Mouse (Mus musculus) right cerebral cortex, adult 2 months (tissue): Measurements from ENCODE around the gene Olfr963.
"Not testable (repeated sequence)": the region's sequence is repeated elsewhere in the genome, so short reads cannot be mapped to it uniquely, and the experiment has no call there.

Experiments used
- DNase-seq, 2 experiments: peaks; one replicate each; pipeline ENCODE4 v3.0.0; 2021 to 2022; ENCODE audit warnings: low spot score in 2 of 2

The Olfr963 gene

GRCm38 (mm10) chr9:39666905-39667304 is at the start of gene Olfr963:
TSS of gene Olfr963 (plus strand) at chr9:39667205.
- no peak for DNase-seq

GRCm38 (mm10) chr9:39621073-39621472 is 45.9 kb upstream of the Olfr963 start, which contains the start of gene Olfr960:
TSS of gene Olfr960 (plus strand) at chr9:39621373.
- no peak for DNase-seq

- DNase-seq, result no peak
Observed at GRCm38 (mm10) chr9:39623783-39624182, 43.2 kb upstream of the Olfr963 start.

- no peak for DNase-seq
Observed at GRCm38 (mm10) chr9:39624711-39625110, 42.3 kb upstream of the Olfr963 start.

GRCm38 (mm10) chr9:39629069-39629468 is 37.9 kb upstream of the Olfr963 start:
- DNase-seq, result no peak

- peak; percentile 33 to 35 for DNase-seq
Observed at GRCm38 (mm10) chr9:39633913-39634594, 33.0 kb upstream of the Olfr963 start.

GRCm38 (mm10) chr9:39644785-39645184 is 22.2 kb upstream of the Olfr963 start, which contains the start of gene Olfr961:
TSS of gene Olfr961 (plus strand) at chr9:39645085.
- no peak for DNase-seq

- DNase-seq, result no peak
Observed at GRCm38 (mm10) chr9:39647382-39647781, 19.6 kb upstream of the Olfr963 start.

GRCm38 (mm10) chr9:39654756-39655396 is 12.1 kb upstream of the Olfr963 start:
- no peak for DNase-seq

GRCm38 (mm10) chr9:39669723-39670122 is 2.7 kb downstream of the Olfr963 start:
- no peak for DNase-seq

- no peak for DNase-seq
Observed at GRCm38 (mm10) chr9:39674820-39675219, 7.8 kb downstream of the Olfr963 start.

GRCm38 (mm10) chr9:39678557-39678956 is 11.6 kb downstream of the Olfr963 start:
- no peak for DNase-seq

GRCm38 (mm10) chr9:39679280-39679679 is 12.3 kb downstream of the Olfr963 start:
- no peak for DNase-seq

GRCm38 (mm10) chr9:39701123-39701522 is 34.1 kb downstream of the Olfr963 start:
- not testable (repeated sequence) for DNase-seq

GRCm38 (mm10) chr9:39707017-39707416 is 40.0 kb downstream of the Olfr963 start, which contains the start of gene Olfr149:
TSS of gene Olfr149 (minus strand) at chr9:39707117.
- DNase-seq, result no peak

- DNase-seq, result no peak
Observed at GRCm38 (mm10) chr9:39708958-39709357, 42.0 kb downstream of the Olfr963 start.

GRCm38 (mm10) chr9:39711053-39711452 is 44.0 kb downstream of the Olfr963 start, which contains the start of gene Olfr965:
TSS of gene Olfr965 (plus strand) at chr9:39711353.
- DNase-seq, result no peak
